17 mouse cellular contexts compared by ENCODE assay signal in genomic region chr10:84966542-84966941, GRCm38 (mm10). TPM values are rescaled to one million over a fixed set of nuclear protein-coding genes. Genes with fewer than 3 reads are reported as not detected.
A peak's percentile ranks its signal among the peaks of the same experiment; 100 is the strongest.
DNase-seq lines count a peak whose midpoint lies in the region; ATAC-seq lines count a peak whose summit lies in the region.
"Had no signal": no experiment of that assay in that cellular context is flagged by ENCODE, and none has a peak within 500 bp of the region (broad histone marks: within the 10 kb centered on the region; RNA-seq: fewer than 3 reads in every experiment).

No protein-coding gene starts in this region.

- no peaks in the 10 kb centered on the region for H3K9me3 ChIP-seq in hindbrain, embryonic 10.5 days
- H3K9me3 ChIP-seq in hindbrain, embryonic 16.5 days (ENCODE audit: control insufficient read depth, low read length): no peaks in the 10 kb centered on the region
- H3K9me3 ChIP-seq in hindbrain, embryonic 15.5 days: no peaks in the 10 kb centered on the region
- H3K9me3 ChIP-seq in midbrain, embryonic 14.5 days (ENCODE audit: control insufficient read depth, low read length): no peaks in the 10 kb centered on the region
- no peaks in the 10 kb centered on the region for H3K9me3 ChIP-seq in neural tube, embryonic 15.5 days (replicated peaks)
- H3K9me3 ChIP-seq: embryonic facial prominence, embryonic 13.5 days; limb, embryonic 12.5 days; liver, embryonic 12.5 days had no signal

- no peak overlapping the region for H3K9ac ChIP-seq in hindbrain, embryonic 16.5 days (ENCODE audit: low read depth, low read length)
- no peak overlapping the region for H3K9ac ChIP-seq in hindbrain, embryonic 15.5 days
- H3K9ac ChIP-seq in midbrain, embryonic 14.5 days (replicated peaks; ENCODE audit: low read length): no peak overlapping the region
- H3K9ac ChIP-seq in neural tube, embryonic 15.5 days (replicated peaks): no peak overlapping the region
- H3K9ac ChIP-seq: embryonic facial prominence, embryonic 13.5 days; limb, embryonic 12.5 days; liver, embryonic 12.5 days; lung, embryonic 14.5 days had no signal

- H3K36me3 ChIP-seq in hindbrain, embryonic 10.5 days: peaks cover 49% of the 10 kb centered on the region
- H3K36me3 ChIP-seq in hindbrain, embryonic 16.5 days (ENCODE audit: control insufficient read depth, insufficient read depth, low read length): peaks cover 8% of the 10 kb centered on the region; the same call in 1 of the 2 replicates
- peaks cover 18% of the 10 kb centered on the region for H3K36me3 ChIP-seq in hindbrain, embryonic 15.5 days
- peaks cover 27% of the 10 kb centered on the region for H3K36me3 ChIP-seq in midbrain, embryonic 14.5 days (ENCODE audit: control insufficient read depth, insufficient read depth, low read length)
- H3K36me3 ChIP-seq in neural tube, embryonic 15.5 days: peaks cover 24% of the 10 kb centered on the region

- no peak overlapping the region for H3K4me2 ChIP-seq in hindbrain, embryonic 16.5 days (ENCODE audit: low read length)
- no peak overlapping the region for H3K4me2 ChIP-seq in hindbrain, embryonic 15.5 days
- H3K4me2 ChIP-seq in midbrain, embryonic 14.5 days (ENCODE audit: low read length): no peak overlapping the region
- no peak overlapping the region for H3K4me2 ChIP-seq in neural tube, embryonic 15.5 days
- H3K4me2 ChIP-seq: embryonic facial prominence, embryonic 13.5 days; limb, embryonic 12.5 days; liver, embryonic 12.5 days; lung, embryonic 14.5 days had no signal

- peaks cover 38% of the 10 kb centered on the region for H3K4me1 ChIP-seq in hindbrain, embryonic 10.5 days (replicated peaks)
- H3K4me1 ChIP-seq in hindbrain, embryonic 16.5 days (ENCODE audit: control insufficient read depth, insufficient read depth, low read depth, low read length): peaks cover 27% of the 10 kb centered on the region
- H3K4me1 ChIP-seq in hindbrain, embryonic 15.5 days (replicated peaks): peaks cover 41% of the 10 kb centered on the region
- peaks cover 35% of the 10 kb centered on the region for H3K4me1 ChIP-seq in midbrain, embryonic 14.5 days (ENCODE audit: control insufficient read depth, insufficient read depth, low read length)
- H3K4me1 ChIP-seq in neural tube, embryonic 15.5 days: peaks cover 25% of the 10 kb centered on the region
- H3K4me1 ChIP-seq: embryonic facial prominence, embryonic 13.5 days had no signal

- WGBS in hindbrain, embryonic 10.5 days: 75% methylated on average over 2 of the region's 2 CpGs
- 50% methylated on average over 2 of the region's 2 CpGs for WGBS in hindbrain, embryonic 16.5 days
- WGBS in hindbrain, embryonic 15.5 days: 49% methylated on average over 2 of the region's 2 CpGs
- 43% methylated on average over 2 of the region's 2 CpGs for WGBS in midbrain, embryonic 14.5 days
- WGBS in neural tube, embryonic 15.5 days: 44% methylated on average over 2 of the region's 2 CpGs

- no peak for DNase-seq in hindbrain, embryonic 10.5 days (ENCODE audit: low spot score)
- peak; percentile 63 for DNase-seq in midbrain, embryonic 14.5 days
- DNase-seq in thymus, postnatal 36 days: no peak
- DNase-seq: adrenal gland, adult 2 months; cerebellum, postnatal 14 days; gastrocnemius, postnatal 36 days; kidney, adult 18-20 months; lung, embryonic 14.5 days; lung, postnatal 4 days had no signal

- no peaks in the 10 kb centered on the region for H3K27me3 ChIP-seq in hindbrain, embryonic 10.5 days (ENCODE audit: insufficient read depth, poor library complexity, severe bottlenecking)
- no peaks in the 10 kb centered on the region for H3K27me3 ChIP-seq in hindbrain, embryonic 16.5 days (replicated peaks; ENCODE audit: control insufficient read depth, insufficient read depth, low read length)
- no peaks in the 10 kb centered on the region for H3K27me3 ChIP-seq in hindbrain, embryonic 15.5 days
- no peaks in the 10 kb centered on the region for H3K27me3 ChIP-seq in midbrain, embryonic 14.5 days (ENCODE audit: control insufficient read depth, insufficient read depth, low read length)
- H3K27me3 ChIP-seq in neural tube, embryonic 15.5 days (replicated peaks): no peaks in the 10 kb centered on the region
- H3K27me3 ChIP-seq: embryonic facial prominence, embryonic 13.5 days; limb, embryonic 12.5 days; liver, embryonic 12.5 days had no signal

- no peak for ATAC-seq in hindbrain, embryonic 16.5 days
- ATAC-seq in hindbrain, embryonic 15.5 days (ENCODE audit: low FRiP score, low read depth): no peak
- peak; percentile 46; the same call in 1 of the 2 replicates for ATAC-seq in midbrain, embryonic 14.5 days (ENCODE audit: low FRiP score, low TSS enrichment)
- ATAC-seq in neural tube, embryonic 15.5 days (ENCODE audit: low FRiP score): no peak
- ATAC-seq in granulocyte monocyte progenitor cell, adult 5-6 weeks (replicated peaks; ENCODE audit: poor library complexity, severe bottlenecking): no peak
- ATAC-seq: forebrain, embryonic 16.5 days; liver, embryonic 12.5 days had no signal

- H3K4me3 ChIP-seq in hindbrain, embryonic 10.5 days: no peak overlapping the region
- no peak overlapping the region for H3K4me3 ChIP-seq in hindbrain, embryonic 16.5 days (ENCODE audit: low read length)
- no peak overlapping the region for H3K4me3 ChIP-seq in hindbrain, embryonic 15.5 days
- no peak overlapping the region for H3K4me3 ChIP-seq in midbrain, embryonic 14.5 days (replicated peaks; ENCODE audit: low read depth, low read length)
- no peak overlapping the region for H3K4me3 ChIP-seq in neural tube, embryonic 15.5 days (replicated peaks)
- H3K4me3 ChIP-seq: embryonic facial prominence, embryonic 13.5 days; limb, embryonic 12.5 days; liver, embryonic 12.5 days had no signal

- peak overlapping the region; percentile 66 for H3K27ac ChIP-seq in hindbrain, embryonic 10.5 days
- no peak overlapping the region for H3K27ac ChIP-seq in hindbrain, embryonic 16.5 days (ENCODE audit: low read depth, low read length)
- peak overlapping the region; percentile 32; the same call in 1 of the 2 replicates for H3K27ac ChIP-seq in hindbrain, embryonic 15.5 days (replicated peaks)
- H3K27ac ChIP-seq in midbrain, embryonic 14.5 days (replicated peaks; ENCODE audit: low read depth, low read length): peak overlapping the region; percentile 32
- H3K27ac ChIP-seq in neural tube, embryonic 15.5 days (replicated peaks): 0 out of 2 replicates have a peak overlapping the region, but pooled peaks have one; percentile 29
- H3K27ac ChIP-seq: embryonic facial prominence, embryonic 13.5 days; limb, embryonic 12.5 days; liver, embryonic 12.5 days had no signal

RNA-seq across cellular contexts. Expression of gene Ric8b, which starts 49.1 kb away (rescaled TPM):
- 27.4 and 29.5 TPM in 2 replicates for polyA plus RNA-seq in hindbrain, embryonic 10.5 days (2016; fragmentation: Nextera tagmentation; extraction: Ambion mirVana)
- 43.0 and 48.3 TPM in 2 replicates for polyA plus RNA-seq in hindbrain, embryonic 16.5 days (2015; fragmentation: Nextera tagmentation; extraction: Ambion mirVana)
- 45.0 and 48.1 TPM in 2 replicates for polyA plus RNA-seq in hindbrain, embryonic 15.5 days (2015; fragmentation: Nextera tagmentation; extraction: Ambion mirVana)
- 44.7 and 48.5 TPM in 2 replicates for polyA plus RNA-seq in midbrain, embryonic 14.5 days (2014; fragmentation: Nextera tagmentation; extraction: Ambion mirVana)
- 42.9 and 44.0 TPM in 2 replicates for polyA plus RNA-seq in neural tube, embryonic 15.5 days (2015; fragmentation: Nextera tagmentation; extraction: Ambion mirVana)
- 15.1 and 17.7 TPM in 2 replicates for total RNA-seq in granulocyte monocyte progenitor cell, adult 5-6 weeks (2014; fragmentation: Nextera tagmentation)
- 16.6 and 17.8 TPM in 2 replicates for total RNA-seq in granulocyte monocyte progenitor cell, adult 5-6 weeks (2017)
